Mouse (Mus musculus) granulocyte monocyte progenitor cell, adult 5-6 weeks (primary cell): Measurements from ENCODE around the gene Gm21987. TPM values are rescaled to one million over a fixed set of nuclear protein-coding genes. Genes with fewer than 3 reads are reported as not detected.
A peak's percentile ranks its signal among the peaks of the same experiment; 100 is the strongest.

Experiments used
- ATAC-seq: replicated peaks from 2 replicates; pipeline ENCODE4 v1.8.0; 2016; ENCODE audit warnings: mild to moderate bottlenecking, moderate TSS enrichment, inconsistent platforms; ENCODE audit not compliant: poor library complexity, severe bottlenecking
- total RNA-seq, 2 experiments: library from RNA; stranded (forward) in 1 of 2; stranded (reverse) in 1 of 2; fragments of 200-712, 200-1000 nt in 1 of 2; fragments of >200 nt in 1 of 2; fragmentation: Nextera tagmentation in 1 of 2; gene quantifications; 2 replicates each; pipeline ENCODE4 v1.2.3; 2014 to 2017

Gene Gm21987
- total RNA-seq, 2 experiments from 2014 or later: not detected

DNA sequence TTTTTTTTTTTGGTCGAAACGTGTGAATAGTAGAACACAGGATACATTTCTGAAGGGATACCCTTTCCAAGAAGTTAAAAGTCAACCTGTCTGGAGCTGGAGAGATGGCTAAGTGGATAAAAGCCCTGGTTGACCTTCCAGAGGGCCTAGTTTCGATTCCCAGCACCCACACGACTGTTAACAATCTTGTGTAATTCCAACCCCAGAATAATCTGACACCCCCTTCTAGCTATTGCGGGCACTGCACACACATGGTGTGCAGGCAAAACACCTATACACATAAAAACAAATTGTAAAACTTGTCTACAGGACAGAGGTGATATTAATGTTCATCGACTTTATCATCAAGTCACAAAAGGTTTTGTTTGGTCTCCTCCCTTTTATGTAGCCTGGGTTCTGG, 748 bp downstream of the Gm21987 start:
- ATAC-seq: no peak

- no peak for ATAC-seq
Measured at GRCm38 (mm10) chr16:38348217-38348761, 1.4 kb downstream of the Gm21987 start.

- no peak for ATAC-seq
Measured at GRCm38 (mm10) chr16:38349881-38350280, 3.0 kb downstream of the Gm21987 start.

DNA sequence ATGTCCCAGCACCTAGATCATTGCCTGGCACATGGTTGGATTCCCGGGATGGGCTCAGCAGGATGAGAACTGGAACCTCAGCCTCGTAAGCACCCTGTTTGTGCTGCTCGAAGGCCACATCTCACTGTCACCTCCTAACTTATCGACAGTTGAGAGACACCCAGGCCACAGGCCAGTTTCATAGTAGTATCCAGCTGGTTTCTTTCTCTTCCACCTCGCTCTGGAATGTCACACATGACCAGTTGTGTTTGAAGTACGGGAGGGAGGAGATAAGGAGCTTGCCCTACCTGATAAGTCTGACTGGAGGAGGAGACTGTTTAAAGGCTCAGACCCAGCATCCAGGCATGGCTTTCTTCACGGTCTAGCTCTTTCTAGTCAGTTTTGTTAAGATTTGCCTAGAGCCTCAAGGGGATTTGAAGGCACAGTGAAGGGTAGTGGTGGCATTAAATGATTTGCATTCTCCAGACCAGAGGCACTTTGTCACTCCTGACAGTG, 3.6 kb downstream of the Gm21987 start:
- no peak for ATAC-seq

- no peak for ATAC-seq
Measured at GRCm38 (mm10) chr16:38350939-38351338, 4.1 kb downstream of the Gm21987 start.

DNA sequence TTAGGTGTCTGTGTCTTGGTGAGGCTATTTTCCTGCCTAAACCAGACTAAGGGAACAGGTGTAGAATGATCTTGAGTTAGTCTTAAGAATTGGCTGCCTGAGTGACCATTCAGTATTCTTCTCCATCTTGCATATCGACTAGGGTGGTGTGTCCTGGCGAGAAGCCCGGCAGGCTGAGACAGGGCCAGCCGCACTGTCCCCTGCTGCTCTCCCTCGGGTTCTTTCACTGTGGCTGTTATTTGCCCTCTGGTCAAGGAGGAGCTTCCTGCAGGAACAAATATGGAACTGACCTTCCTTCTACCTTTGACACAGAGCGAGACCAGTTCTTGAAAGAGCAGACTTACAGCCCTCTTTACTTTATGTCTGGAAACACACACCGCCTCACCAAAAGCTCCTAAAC, 5.2 kb downstream of the Gm21987 start:
- ATAC-seq: no peak

DNA sequence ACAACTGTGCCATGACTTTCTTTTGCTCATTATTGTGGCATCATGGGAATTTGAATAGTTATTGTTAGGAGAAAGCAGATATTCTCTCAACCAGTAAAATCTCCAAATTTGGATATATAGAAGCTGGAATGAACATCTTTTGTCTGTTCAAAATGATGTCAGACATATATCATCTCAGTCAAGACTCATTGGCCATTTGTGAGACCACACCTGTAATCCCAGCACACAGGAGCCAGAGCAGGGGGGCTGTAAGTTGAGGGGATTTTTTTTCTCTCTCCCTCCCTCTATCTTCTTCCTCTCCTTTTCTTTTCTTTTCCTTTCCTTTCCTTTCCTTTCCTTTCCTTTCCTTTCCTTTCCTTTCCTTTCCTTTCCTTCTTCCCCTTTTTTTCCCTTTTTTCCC, 6.0 kb downstream of the Gm21987 start:
- ATAC-seq: no peak

- no peak for ATAC-seq
Measured at GRCm38 (mm10) chr16:38353642-38354041, 6.8 kb downstream of the Gm21987 start.

DNA sequence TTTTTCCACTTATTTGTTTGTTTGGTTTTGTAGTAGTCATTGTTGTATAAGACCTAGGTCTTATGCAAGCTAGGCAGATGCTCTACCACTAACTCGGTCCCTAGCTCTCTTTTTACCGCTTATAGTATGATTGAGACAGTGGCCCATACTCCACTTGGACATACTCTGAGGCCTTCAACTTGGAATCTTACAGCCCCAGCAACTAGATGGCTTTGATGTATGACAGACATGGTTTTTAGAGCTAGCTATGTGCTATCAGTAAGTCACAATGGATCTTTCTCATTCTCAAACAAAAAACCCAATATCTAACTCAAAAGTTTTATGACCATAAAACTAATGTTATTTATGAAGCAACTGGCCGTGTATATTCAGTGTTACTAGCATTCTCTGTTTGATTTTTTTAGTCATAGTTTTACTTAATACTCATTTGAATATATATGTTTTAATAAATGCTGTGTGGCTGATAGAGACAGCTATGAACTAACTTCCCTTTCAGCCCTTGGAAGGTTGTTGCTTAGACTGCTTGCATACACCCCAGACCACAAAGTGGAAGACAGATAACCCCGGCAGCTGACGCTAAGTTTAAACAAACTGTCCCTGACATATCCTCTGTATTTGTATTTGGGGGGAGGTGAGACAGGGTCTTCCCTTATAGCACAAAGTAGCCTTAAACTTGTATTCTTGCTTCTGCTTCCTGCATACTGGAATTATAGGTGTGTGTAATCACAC, 7.5 kb downstream of the Gm21987 start:
- no peak for ATAC-seq

DNA sequence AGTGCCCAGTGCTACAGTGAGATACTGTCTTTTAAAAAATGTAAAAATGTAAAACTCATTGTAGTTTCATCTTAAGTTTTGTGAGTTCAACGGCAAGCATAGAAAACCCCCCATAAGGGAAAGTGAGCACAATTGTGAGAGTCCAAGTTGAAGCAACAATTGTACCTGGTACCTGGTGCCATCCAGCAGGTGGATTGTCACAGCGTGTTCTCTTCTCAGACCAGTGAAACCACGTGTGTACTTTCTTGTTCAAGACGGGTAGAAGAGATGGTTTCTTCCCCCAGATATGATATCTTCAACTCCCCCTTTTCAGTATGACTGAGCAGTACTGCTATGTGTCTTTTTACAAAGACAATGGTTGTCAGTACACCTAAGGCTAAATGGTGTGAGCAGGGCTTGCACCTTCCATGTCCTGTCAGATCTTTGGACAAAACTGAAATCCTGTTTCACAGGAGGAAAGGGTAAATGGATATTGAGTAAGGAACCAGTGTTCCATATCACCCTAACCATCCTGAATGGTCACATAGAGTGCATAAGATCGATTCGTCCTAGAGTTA, 11.5 kb downstream of the Gm21987 start:
- no peak for ATAC-seq

GRCm38 (mm10) chr16:38359241-38359640, 12.4 kb downstream of the Gm21987 start:
- no peak for ATAC-seq

DNA sequence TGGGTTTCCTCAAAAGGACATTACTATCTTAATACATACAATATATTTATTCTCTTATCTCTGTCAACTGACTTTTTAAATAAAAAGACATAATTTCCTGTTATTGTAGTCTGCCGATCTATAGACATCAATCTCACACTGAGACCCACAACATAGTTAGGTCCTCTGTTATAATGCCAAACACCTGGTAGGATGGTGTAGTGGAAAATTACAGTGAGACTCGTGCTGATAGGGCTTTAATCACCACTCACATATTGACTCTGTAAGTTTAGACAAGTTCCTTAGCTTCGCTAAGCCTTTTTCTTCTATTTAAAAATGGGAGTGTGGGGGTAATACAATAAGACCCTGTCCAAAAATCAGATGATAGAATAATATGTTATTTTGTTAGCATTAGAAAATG, 13.0 kb downstream of the Gm21987 start:
- ATAC-seq: no peak

GRCm38 (mm10) chr16:38360317-38360716, 13.5 kb downstream of the Gm21987 start:
- ATAC-seq: no peak

DNA sequence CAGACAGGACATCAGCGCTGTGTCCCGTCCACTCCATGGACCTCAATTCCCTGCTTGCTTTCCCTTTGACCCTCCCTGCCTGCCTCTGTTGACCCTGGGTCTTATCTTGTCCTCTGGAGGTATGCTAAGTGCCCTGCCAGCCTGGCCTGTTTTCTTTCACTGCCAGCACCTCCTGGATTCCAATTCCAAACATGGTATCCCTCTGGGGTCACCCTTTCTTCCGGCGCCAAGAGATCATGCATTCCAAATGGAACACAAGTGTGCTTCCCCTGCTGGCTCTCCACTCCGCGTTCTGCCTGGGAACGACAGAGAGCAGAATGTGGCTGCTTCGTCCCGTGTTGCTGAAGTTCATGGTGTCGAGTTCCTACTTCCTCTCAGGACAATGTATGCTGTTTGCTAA, 15.1 kb downstream of the Gm21987 start, which contains the start of gene Popdc2:
Gene Popdc2 (plus strand): TSS at position 277 of the 400 bp plus-strand sequence.
- ATAC-seq: no peak

DNA sequence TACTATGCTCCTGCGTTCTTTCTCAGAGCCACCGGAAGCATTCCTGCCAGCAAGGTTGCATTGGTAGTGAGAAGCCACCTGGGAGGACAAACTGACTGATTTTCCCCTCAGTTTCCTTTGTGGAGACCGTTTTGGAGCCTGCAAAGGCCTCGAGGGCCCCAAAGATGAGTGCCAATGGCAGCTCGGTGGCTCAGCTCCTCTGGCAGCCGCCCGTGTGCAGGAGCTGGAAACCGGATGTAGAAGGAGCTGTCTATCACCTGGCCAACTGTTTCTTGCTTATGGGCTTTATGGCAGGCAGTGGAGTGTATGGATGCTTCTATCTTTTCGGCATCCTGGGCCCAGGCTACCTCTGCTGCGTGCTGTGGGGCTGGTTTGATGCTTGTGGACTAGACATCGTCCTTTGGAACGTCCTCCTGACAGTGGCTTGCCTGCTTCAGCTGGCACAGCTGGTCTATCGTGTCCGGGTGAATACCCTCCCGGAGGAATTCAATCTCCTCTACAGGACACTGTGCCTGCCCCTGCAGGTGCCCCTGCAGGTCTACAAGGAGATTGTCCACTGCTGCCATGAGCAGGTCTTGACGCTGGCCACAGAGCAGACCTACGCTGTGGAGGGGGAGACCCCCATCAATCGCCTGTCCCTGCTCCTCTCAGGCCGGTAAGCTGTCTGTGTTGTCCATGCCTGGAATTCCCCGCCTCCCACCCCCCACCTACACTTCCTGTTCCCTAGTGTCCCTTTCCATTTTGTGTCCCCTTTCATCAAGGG, 15.8 kb downstream of the Gm21987 start:
- ATAC-seq: no peak

DNA sequence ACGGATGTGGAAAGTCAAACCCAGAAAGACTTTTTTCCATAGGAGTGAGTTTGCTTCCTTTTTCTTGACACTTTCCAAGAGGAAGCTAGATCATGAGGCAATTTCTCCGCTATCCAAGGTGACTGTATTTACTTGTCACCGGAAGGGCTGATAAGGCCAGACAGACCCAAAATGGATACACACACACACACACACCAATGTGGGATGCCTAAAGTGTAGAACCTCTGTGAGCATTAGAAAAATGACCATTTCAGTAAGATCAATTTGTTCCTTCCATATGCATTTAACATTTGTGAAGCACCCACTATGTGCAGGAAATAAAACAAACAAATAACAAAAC, 16.4 kb downstream of the Gm21987 start:
- ATAC-seq: 0 out of 2 replicates have a peak, but pooled peaks have one; percentile 12

DNA sequence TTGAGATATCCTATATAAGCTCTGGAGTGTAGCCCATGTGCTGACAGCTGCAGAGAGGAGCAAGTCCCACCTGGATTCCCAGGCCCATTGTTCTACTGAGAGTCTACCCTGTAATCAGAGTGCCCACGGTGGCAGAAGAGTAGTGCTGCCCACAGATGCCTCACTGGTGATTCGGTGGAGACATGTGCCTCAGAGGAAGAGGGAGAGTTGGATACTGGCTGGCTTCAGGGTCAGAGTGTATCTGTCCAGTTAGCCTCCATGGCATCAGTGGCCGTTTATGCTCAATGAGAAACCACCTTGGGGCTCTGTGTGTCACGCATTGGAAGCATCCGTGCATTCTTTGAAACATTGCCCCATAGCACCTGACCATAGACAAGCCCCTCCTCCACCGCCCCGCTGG, 16.8 kb downstream of the Gm21987 start:
- ATAC-seq: no peak

- ATAC-seq: no peak
Measured at GRCm38 (mm10) chr16:38365390-38365789, 18.6 kb downstream of the Gm21987 start.

DNA sequence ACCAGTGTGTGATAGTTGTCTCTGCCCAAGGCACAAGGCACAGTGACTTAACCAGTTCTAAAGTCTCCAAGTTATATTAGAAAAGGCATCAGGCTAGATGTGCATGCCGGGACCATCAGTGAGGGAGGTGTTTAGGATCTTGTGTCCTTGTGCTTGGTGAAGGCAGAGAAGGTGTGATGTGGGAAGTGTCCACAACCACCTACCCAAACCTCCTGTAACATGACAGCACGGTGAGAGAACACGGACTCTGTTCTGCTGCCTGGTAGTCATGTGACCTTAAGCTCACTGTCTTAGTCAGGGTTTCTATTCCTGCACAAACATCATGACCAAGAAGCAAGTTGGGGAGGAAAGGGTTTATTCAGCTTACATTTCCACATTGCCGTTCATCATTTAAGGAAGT, 19.4 kb downstream of the Gm21987 start:
- ATAC-seq: no peak

DNA sequence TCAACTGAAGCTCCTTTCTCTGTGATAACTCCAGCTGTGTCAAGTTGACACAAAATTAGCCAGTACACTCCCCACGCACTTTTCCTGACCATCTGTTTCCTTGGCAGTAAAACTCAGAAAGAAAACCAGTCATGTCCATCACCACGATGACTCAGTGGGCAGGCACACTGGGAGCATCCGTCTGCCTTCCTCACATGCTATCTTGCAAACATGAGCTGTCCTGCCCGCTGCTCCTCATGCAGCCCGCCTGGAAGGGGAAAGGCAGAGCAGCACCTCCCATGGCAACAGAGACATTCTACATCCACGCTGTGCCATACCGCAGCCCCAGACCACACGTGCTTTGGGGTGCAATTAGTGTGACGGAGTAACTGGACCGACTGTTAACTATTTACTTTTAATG, 21.5 kb downstream of the Gm21987 start:
- no peak for ATAC-seq

GRCm38 (mm10) chr16:38369000-38369399, 22.2 kb downstream of the Gm21987 start:
- ATAC-seq: no peak
